Mouse (Mus musculus) spleen, adult 2 months (tissue): ENCODE results near the gene Shh. TPM values are rescaled to one million over a fixed set of nuclear protein-coding genes. Genes with fewer than 3 reads are reported as not detected.

Experiments
- DNase-seq, 2 experiments: peaks; one replicate each; pipeline versions ENCODE4 v3.0.0 to v3.0.0-alpha.2; 2012 to 2021; ENCODE audit warnings: low spot score in 2 of 2, low read depth in 1 of 2
- H3K27ac ChIP-seq: fragments of 200-500 bp; 2 replicates; pipeline ENCODE4 v1.5.1; 2012; ENCODE audit warnings: low read length, inconsistent platforms; ENCODE audit not compliant: insufficient read depth
- H3K27me3 ChIP-seq: fragments of 200-500 bp; 2 replicates; pipeline ENCODE4 v1.6.1; 2012; ENCODE audit warnings: mild to moderate bottlenecking, moderate library complexity, low read length, inconsistent platforms; ENCODE audit not compliant: control insufficient read depth, insufficient read depth
- H3K36me3 ChIP-seq: fragments of 200-500 bp; 2 replicates; pipeline ENCODE4 v1.6.1; 2012; ENCODE audit warnings: mild to moderate bottlenecking, low read length, inconsistent platforms; ENCODE audit not compliant: control insufficient read depth, insufficient read depth
- H3K4me1 ChIP-seq: fragments of 200-500 bp; 2 replicates; pipeline ENCODE4 v1.6.1; 2011; ENCODE audit warnings: inconsistent platforms; ENCODE audit not compliant: control insufficient read depth, insufficient read depth, insufficient read length
- H3K4me3 ChIP-seq: fragments of 200-500 bp; 2 replicates; pipeline ENCODE4 v1.5.1; 2011; ENCODE audit warnings: mild to moderate bottlenecking, inconsistent platforms; ENCODE audit not compliant: insufficient read depth, insufficient read length; ENCODE audit errors: extremely low read depth
- CTCF ChIP-seq: fragments of 200-500 bp; IDR thresholded peaks from 2 replicates; pipeline ENCODE4 v1.5.1; 2011; ENCODE audit warnings: mild to moderate bottlenecking, inconsistent platforms; ENCODE audit not compliant: insufficient read depth, insufficient read length, insufficient replicate concordance; ENCODE audit errors: extremely low read depth
- POLR2A ChIP-seq: fragments of 200-500 bp; IDR thresholded peaks from 2 replicates; pipeline ENCODE4 v1.6.1; 2011; ENCODE audit warnings: low read depth, low read length, inconsistent platforms
- WGBS: fragments of 180-500 bp; shearing (Covaris S2); methylation state at CpG from one replicate; pipeline ENCODE4 v1.1.7; 2018; 5-methylcytosine and 5-hydroxymethylcytosine counted together
- polyA plus RNA-seq: library from polyadenylated mRNA; depleted of rRNA; stranded (reverse); fragments of >200 nt; gene quantifications from 2 replicates; pipeline ENCODE4 v1.2.3, GENCODE M21; 2012

Shh gene
- polyA plus RNA-seq, 1 experiment, result not detected

DNA sequence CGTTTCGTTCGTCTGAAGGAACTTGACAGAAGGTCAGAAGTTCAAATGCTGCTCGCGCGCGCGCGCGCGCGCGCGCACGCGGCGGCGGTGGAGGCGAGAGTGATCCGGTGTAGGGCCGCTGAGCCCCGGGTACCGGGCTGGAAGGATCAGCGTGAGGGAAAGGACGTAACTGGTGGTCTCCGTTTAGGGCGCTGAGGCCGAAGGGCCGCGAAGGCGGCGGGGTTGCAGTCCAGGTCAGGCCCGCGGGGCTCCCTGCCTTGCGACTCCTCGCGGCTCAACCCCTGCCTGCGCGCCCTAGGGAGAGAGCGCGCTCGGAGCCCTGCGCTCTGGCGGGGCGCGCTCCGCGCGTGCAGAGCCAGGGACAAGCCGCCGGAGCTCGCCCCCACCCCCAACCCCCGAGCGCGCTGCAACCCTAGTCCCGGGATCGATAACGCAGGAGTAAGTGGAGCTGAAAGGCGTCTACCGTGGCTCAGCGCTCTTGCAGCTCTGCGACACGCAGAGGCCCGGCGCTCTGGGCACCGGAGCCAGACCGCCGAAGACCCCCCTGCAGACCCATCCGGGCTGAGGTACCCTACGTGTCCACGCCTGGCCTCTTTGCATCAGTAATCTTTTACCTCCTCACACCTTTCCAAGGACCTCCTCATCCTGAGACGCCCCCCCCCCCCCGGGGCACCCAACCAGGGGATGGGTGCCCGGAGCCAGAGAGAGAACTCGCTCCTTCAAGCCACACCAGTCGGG, 2.5 kb downstream of the Shh start:
- Histone ChIP-seq H3K4me1 (no peaks in the 10 kb centered on the region), H3K27me3 (peaks cover 23% of the 10 kb centered on the region), H3K36me3 (no peaks in the 10 kb centered on the region), H3K4me3 (no peak overlapping the region), H3K27ac (no peak overlapping the region)
- TF ChIP-seq CTCF (no peak), POLR2A (no peak)
- WGBS, result 3% methylated on average over 75 of the region's 76 CpGs
- no peak for DNase-seq

DNA sequence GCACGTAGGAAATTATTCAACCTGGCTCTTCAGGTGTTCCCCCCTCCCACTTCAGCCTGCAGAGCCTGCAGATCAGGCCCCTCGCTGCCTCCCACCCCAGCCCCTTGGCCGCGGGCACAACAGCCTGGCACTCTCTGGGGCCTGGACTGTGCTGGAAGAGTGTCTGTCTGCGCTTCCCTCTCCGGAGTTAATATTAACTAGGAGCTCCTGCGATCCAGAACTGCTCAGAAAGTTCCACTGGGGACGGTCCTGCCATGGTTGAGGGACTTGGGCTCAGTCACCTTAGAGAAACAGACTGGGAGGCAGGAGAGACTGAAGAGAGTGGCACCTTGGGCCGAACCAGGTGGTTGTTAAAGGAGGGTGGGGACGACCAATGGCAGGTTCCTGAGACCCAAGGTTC, 3.4 kb downstream of the Shh start:
- Histone ChIP-seq H3K4me1 (no peaks in the 10 kb centered on the region), H3K36me3 (no peaks in the 10 kb centered on the region), H3K27ac (no peak overlapping the region), H3K27me3 (peaks cover 30% of the 10 kb centered on the region), H3K4me3 (no peak overlapping the region)
- 8% methylated on average over 10 of the region's 10 CpGs for WGBS
- TF ChIP-seq POLR2A (no peak), CTCF (no peak)
- no peak for DNase-seq

DNA sequence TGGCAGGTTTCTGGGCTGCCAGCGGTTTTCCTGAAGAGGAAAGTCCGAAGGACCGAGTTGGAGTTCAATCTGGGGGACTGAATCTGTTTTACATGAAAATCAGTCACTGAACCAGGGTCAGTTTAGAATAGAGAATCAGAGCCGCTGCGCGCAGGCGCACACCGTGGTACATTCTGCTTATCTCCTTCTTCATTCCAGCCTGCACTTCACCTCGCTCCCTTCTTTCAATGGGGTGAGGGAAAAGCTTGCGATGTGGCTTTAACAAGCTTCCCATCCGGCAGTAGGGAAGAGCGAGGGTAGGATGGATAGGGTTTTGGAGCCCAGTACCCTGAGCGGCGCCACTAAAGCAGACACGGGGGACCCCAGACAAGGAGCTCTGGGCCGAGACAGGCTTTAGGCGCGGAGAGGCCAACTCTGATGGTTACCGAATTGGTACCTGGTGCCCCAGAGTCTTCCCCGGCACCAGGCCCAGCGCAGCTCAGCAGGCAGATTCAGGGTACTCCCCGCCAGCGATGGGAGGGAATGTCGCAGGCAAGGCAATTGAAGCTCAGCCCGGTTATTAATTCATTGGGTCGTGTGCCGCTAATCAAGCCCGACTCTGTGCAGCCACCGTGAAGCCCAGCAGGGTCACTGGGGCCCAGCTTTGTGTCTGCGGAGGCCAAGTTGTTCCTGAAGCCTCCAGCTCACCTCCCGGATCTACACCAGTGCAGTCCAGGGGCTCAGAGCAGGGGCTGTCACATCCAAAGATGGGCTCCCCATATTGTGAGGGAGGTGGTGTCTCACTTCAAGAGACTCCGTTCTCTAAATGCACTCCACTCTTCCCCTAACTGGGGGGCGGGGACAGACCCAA, 4.1 kb downstream of the Shh start:
- Histone ChIP-seq H3K27ac (no peak overlapping the region), H3K27me3 (peaks cover 34% of the 10 kb centered on the region), H3K36me3 (no peaks in the 10 kb centered on the region), H3K4me3 (no peak overlapping the region), H3K4me1 (no peaks in the 10 kb centered on the region)
- 10% methylated on average over 33 of the region's 33 CpGs for WGBS
- TF ChIP-seq CTCF, result no peak
- TF ChIP-seq POLR2A, result no peak
- DNase-seq, result no peak

DNA sequence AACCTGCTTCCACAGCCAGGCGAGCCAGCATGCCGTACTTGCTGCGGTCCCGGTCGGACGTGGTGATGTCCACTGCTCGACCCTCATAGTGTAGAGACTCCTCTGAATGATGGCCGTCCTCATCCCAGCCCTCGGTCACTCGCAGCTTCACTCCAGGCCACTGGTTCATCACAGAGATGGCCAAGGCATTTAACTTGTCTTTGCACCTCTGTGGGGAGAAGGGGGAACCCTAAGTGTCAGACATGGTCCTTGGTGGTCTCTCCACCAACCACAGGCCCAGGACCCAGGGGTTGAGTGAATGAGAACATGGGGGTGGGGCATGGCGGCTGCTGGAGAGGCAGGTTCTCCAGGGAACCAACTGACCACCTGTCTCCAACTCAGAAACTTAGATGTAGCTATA, 5.7 kb downstream of the Shh start:
- Histone ChIP-seq H3K4me3 (no peak overlapping the region), H3K27ac (no peak overlapping the region), H3K4me1 (no peaks in the 10 kb centered on the region), H3K36me3 (no peaks in the 10 kb centered on the region), H3K27me3 (peaks cover 34% of the 10 kb centered on the region)
- DNase-seq, result no peak
- 22% methylated on average over 11 of the region's 11 CpGs for WGBS
- no peak for TF ChIP-seq POLR2A
- no peak for TF ChIP-seq CTCF

DNA sequence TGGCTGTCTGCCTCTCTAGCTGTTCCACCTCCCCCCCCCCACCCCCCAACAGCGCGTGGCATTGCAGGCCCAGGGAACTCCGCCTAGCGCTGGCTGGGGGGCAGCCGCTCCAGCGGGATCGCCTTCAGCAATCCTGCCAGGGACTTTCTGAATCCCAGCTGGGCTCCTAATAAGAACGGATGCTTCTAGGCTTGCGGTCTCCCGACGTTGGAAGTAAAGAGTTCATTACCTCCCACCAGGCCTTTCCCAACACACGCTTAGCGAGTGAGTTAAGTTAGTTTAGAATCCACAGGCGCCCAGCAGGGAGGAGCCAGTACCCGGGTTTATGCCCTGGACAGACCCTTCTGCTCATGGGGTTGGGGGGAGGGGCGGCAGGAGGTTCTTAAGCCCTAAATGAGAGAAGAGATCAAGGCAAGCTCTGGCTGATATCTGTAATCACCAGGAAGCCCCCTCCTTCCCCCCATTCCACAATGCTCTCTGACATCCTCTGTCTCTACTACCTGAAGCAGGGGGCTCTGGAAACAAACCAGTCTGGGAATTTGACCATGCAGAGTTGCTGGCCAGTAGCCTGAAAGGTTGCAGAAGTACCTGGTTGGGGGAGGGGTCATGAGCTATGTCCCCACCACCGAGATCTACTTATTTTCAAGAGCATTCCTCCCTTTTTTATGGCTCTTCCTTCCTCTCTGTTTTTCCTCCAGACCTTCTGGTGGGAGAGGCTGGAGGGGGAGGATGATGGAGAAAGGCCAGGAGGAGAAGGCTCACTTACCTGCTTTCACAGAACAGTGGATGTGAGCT, 6.3 kb downstream of the Shh start:
- Histone ChIP-seq H3K36me3 (no peaks in the 10 kb centered on the region), H3K27ac (no peak overlapping the region), H3K27me3 (peaks cover 34% of the 10 kb centered on the region), H3K4me1 (no peaks in the 10 kb centered on the region), H3K4me3 (no peak overlapping the region)
- WGBS, result 4% methylated on average over 17 of the region's 17 CpGs
- DNase-seq, result no peak
- no peak for TF ChIP-seq CTCF
- no peak for TF ChIP-seq POLR2A

DNA sequence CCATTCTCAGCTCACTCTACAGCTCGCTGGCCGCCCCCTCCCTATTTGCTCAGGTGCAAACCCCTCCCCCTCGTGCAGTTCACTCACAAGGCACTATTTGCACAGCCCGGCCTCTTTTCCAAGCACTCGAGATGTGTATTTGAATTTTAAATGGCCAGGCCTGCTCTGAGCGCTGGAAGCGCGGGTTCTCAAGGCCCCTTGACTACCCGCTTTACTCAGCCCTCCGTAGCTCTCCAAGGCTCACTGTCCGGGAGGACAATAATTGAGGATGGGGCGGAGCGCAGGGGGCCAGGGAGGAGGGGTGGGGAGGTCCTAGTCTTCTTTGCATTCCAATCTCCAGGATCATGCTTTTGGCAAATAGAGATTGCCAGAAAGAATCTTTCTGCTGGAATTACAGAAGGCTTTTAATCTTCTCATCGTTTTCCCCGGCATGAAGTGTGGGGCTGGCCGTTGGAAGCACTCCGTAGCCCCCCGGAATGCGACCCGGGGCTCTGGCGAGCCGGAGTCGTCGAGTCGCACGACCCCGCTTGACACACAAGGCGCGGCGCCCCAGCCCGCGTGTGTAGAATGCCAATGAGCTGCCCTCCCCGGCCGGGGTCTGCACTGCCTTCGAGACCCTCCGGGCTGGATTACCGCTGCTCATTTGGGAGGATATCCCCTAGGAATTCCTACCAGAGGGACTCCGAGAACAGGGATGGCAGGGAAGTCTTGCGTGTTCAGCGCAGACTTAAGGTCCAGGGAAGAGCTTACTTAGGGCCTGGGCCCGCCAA, 7.4 kb downstream of the Shh start:
- no peak for TF ChIP-seq POLR2A
- no peak for TF ChIP-seq CTCF
- H3K27ac ChIP-seq, result no peak overlapping the region
- no peaks in the 10 kb centered on the region for H3K36me3 ChIP-seq
- H3K27me3 ChIP-seq, result peaks cover 28% of the 10 kb centered on the region
- H3K4me3 ChIP-seq, result no peak overlapping the region
- WGBS, result 9% methylated on average over 41 of the region's 41 CpGs
- H3K4me1 ChIP-seq, result no peaks in the 10 kb centered on the region
- no peak for DNase-seq
